Mouse (Mus musculus): ENCODE data around the gene Mndal.
"Not testable (repeated sequence)": the region's sequence is repeated elsewhere in the genome, so short reads cannot be mapped to it uniquely, and the experiment has no call there.

DNA sequence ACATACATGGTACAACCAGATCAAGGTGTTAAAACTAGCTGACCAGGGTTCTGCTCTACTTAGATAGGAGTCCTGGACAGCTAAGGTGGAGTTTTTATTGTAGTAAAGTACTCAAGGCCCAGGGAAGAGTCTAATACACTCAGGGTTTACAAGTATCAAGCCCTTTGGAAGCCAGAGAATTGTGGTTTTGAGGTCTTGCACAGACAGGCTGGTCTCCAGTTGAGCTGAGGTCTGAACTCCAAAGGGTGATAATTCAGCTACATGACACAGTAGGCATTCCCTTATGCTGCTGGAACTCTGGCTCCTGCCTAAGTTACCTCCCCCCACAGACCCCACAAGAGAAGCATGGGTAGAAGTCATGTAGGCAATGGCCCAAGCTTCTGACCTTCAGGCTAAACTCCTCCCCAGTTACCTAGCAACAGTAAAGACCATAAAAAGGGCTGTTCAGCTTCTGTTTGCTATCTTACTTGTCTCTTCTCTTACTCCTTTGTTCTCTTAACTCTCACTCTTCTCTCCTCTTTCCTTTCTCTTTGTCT, 29.0 kb downstream of the Mndal start:
- TF ChIP-seq CTCF (IDR thresholded peaks at IDR 0.05; ENCODE audit: control insufficient read depth, insufficient read depth, low read length); POLR2A (IDR thresholded peaks at IDR 0.05; ENCODE audit: borderline replicate concordance, control insufficient read depth, low read depth, low read length): not testable (repeated sequence)

All from bone marrow, adult 2 months (tissue).